Mouse (Mus musculus) G1E (cell line): ENCODE results near the gene Fkbp11. TPM values are rescaled to one million over a fixed set of nuclear protein-coding genes. Genes with fewer than 3 reads are reported as not detected.

Source experiments
- ATAC-seq: 2 replicates; pipeline ENCODE4 v1.8.0; 2016; ENCODE audit warnings: mild to moderate bottlenecking; ENCODE audit not compliant: insufficient number of reproducible peaks, poor library complexity, low FRiP score, severe bottlenecking; ENCODE audit errors: extremely low read depth
- DNase-seq: peaks from one replicate; pipeline ENCODE4 v3.0.0; 2012; ENCODE audit warnings: low spot score
- H3K27me3 ChIP-seq: 2 replicates; pipeline ENCODE4 v1.6.1; 2012; ENCODE audit warnings: mild to moderate bottlenecking, low read length, inconsistent platforms; ENCODE audit not compliant: insufficient read depth
- H3K36me3 ChIP-seq: replicated peaks from 2 replicates; pipeline ENCODE3; 2012; ENCODE audit warnings: mild to moderate bottlenecking, inconsistent platforms
- H3K4me1 ChIP-seq: 2 replicates; pipeline ENCODE4 v1.6.1; 2012; ENCODE audit warnings: low read depth, low read length, inconsistent platforms, mixed read lengths; ENCODE audit not compliant: insufficient read depth
- H3K4me3 ChIP-seq: 2 replicates; pipeline ENCODE4 v1.5.1; 2012; ENCODE audit warnings: low read depth, mild to moderate bottlenecking, inconsistent platforms, low read length, moderate library complexity, mixed read lengths
- H3K9me3 ChIP-seq: replicated peaks from 2 replicates; pipeline ENCODE4 v1.6.1; 2012; ENCODE audit warnings: inconsistent platforms
- CTCF ChIP-seq: IDR thresholded peaks from 2 replicates; pipeline ENCODE4 v1.5.1; 2012; ENCODE audit warnings: low read depth, low read length, inconsistent platforms, mixed read lengths
- GATA1 ChIP-seq: IDR thresholded peaks from 2 replicates; pipeline ENCODE4 v1.6.1; 2012; ENCODE audit warnings: borderline replicate concordance, low read length, inconsistent platforms, mixed read lengths
- GATA2 ChIP-seq: IDR thresholded peaks from 2 replicates; pipeline ENCODE4 v1.6.1; 2012; ENCODE audit warnings: low read depth, low read length, inconsistent platforms, borderline replicate concordance
- POLR2AphosphoS5 ChIP-seq: IDR thresholded peaks from 2 replicates; pipeline ENCODE4 v1.6.1; 2012; ENCODE audit warnings: low read depth, low read length, inconsistent platforms; ENCODE audit not compliant: insufficient replicate concordance
- TAL1 ChIP-seq: conservative IDR thresholded peaks from 2 replicates; pipeline ENCODE4 v1.6.1; 2012; ENCODE audit warnings: low read depth, low read length, inconsistent platforms, mixed read lengths
- polyA plus RNA-seq: library from polyadenylated mRNA; stranded (reverse); fragments of >175 nt; gene quantifications from 2 replicates; pipeline ENCODE4 v1.2.3, GENCODE M21; 2012
- total RNA-seq, 2 experiments: library from RNA; stranded (forward) in 1 of 2; stranded (reverse) in 1 of 2; fragments of 200-1000 nt in 1 of 2; fragments of >200 nt in 1 of 2; fragmentation: Nextera tagmentation in 1 of 2; gene quantifications; 2 replicates each; pipeline ENCODE4 v1.2.3; 2014 to 2017

Gene Fkbp11
- 11.5 and 14.1 TPM in 2 replicates for total RNA-seq (2014; fragmentation: Nextera tagmentation)
- total RNA-seq (2017), result 6.2 and 6.7 TPM in 2 replicates
- 20.2 and 23.8 TPM in 2 replicates for polyA plus RNA-seq

GRCm38 (mm10) chr15:98727443-98728321 lies at the start of gene Fkbp11:
TSS of gene Fkbp11 (minus strand) at chr15:98728198.
- DNase-seq (peak; percentile 62), ATAC-seq (peak; percentile 60)
- peaks cover 31% of the 10 kb centered on the region for H3K36me3 ChIP-seq
- H3K4me3 ChIP-seq, result peak within 1 kb of the TSS; percentile 76
- H3K9me3 ChIP-seq, result no peaks in the 10 kb centered on the region
- TF ChIP-seq GATA1 (no peak), TAL1 (no peak), POLR2AphosphoS5 (no peak), CTCF (no peak)
- peaks cover 60% of the 10 kb centered on the region for H3K4me1 ChIP-seq
- H3K27me3 ChIP-seq, result peaks cover 3% of the 10 kb centered on the region; the same call in 1 of the 2 replicates

GRCm38 (mm10) chr15:98777762-98778161 lies 49.8 kb upstream of the Fkbp11 start, which contains the start of gene Wnt10b:
TSS of gene Wnt10b (minus strand) at chr15:98778150.
- Histone ChIP-seq H3K36me3 (no peaks in the 10 kb centered on the region), H3K9me3 (0 out of 2 replicates have a peak, but pooled peaks cover 3% of the 10 kb centered on the region), H3K4me3 (peak within 1 kb of the TSS; percentile 54; the same call in 1 of the 2 replicates), H3K4me1 (peaks cover 35% of the 10 kb centered on the region), H3K27me3 (peaks cover 68% of the 10 kb centered on the region)
- ATAC-seq (no peak), DNase-seq (no peak)
- TF ChIP-seq CTCF (no peak), GATA2 (no peak), GATA1 (no peak), TAL1 (no peak), POLR2AphosphoS5 (no peak)

GRCm38 (mm10) chr15:98777005-98777616 lies 49.1 kb upstream of the Fkbp11 start:
- no peak for DNase-seq
- Histone ChIP-seq H3K4me1 (peaks cover 41% of the 10 kb centered on the region), H3K9me3 (0 out of 2 replicates have a peak, but pooled peaks cover 3% of the 10 kb centered on the region), H3K27me3 (peaks cover 70% of the 10 kb centered on the region), H3K4me3 (no peak overlapping the region; the same call in 1 of the 2 replicates), H3K36me3 (no peaks in the 10 kb centered on the region)
- ATAC-seq, result no peak
- TF ChIP-seq POLR2AphosphoS5, result no peak
- no peak for TF ChIP-seq GATA1
- TF ChIP-seq CTCF, result no peak
- TF ChIP-seq GATA2, result no peak
- TF ChIP-seq TAL1, result no peak

- ATAC-seq (no peak), DNase-seq (no peak)
- 0 out of 2 replicates have a peak, but pooled peaks cover 3% of the 10 kb centered on the region for H3K9me3 ChIP-seq
- no peak for TF ChIP-seq GATA2
- no peak for TF ChIP-seq GATA1
- no peak for TF ChIP-seq CTCF
- TF ChIP-seq POLR2AphosphoS5, result no peak
- TF ChIP-seq TAL1, result no peak
- H3K36me3 ChIP-seq, result no peaks in the 10 kb centered on the region
- H3K27me3 ChIP-seq, result peaks cover 77% of the 10 kb centered on the region
- H3K4me3 ChIP-seq, result peak overlapping the region; percentile 25; the same call in 1 of the 2 replicates
- H3K4me1 ChIP-seq, result peaks cover 45% of the 10 kb centered on the region
Measured at GRCm38 (mm10) chr15:98776280-98777004, 48.4 kb upstream of the Fkbp11 start.

- H3K9me3 ChIP-seq, result 0 out of 2 replicates have a peak, but pooled peaks cover 3% of the 10 kb centered on the region
- ATAC-seq (no peak), DNase-seq (no peak)
- peaks cover 45% of the 10 kb centered on the region for H3K4me1 ChIP-seq
- H3K27me3 ChIP-seq, result peaks cover 76% of the 10 kb centered on the region
- no peak for TF ChIP-seq GATA2
- H3K4me3 ChIP-seq, result no peak overlapping the region
- no peaks in the 10 kb centered on the region for H3K36me3 ChIP-seq
Measured at GRCm38 (mm10) chr15:98775533-98775932, 47.5 kb upstream of the Fkbp11 start.

- 0 out of 2 replicates have a peak, but pooled peaks cover 3% of the 10 kb centered on the region for H3K9me3 ChIP-seq
- no peak for DNase-seq
- no peak for ATAC-seq
- H3K36me3 ChIP-seq, result no peaks in the 10 kb centered on the region
- H3K4me3 ChIP-seq, result no peak overlapping the region
- H3K27me3 ChIP-seq, result peaks cover 73% of the 10 kb centered on the region
- peaks cover 41% of the 10 kb centered on the region for H3K4me1 ChIP-seq
- TF ChIP-seq GATA1 (no peak), POLR2AphosphoS5 (no peak), GATA2 (no peak), CTCF (no peak), TAL1 (no peak)
Measured at GRCm38 (mm10) chr15:98774096-98774495, 46.1 kb upstream of the Fkbp11 start.
